Mouse (Mus musculus) large intestine, adult 2 months (tissue): ENCODE results near the gene Aig1. TPM values are rescaled to one million over a fixed set of nuclear protein-coding genes. Genes with fewer than 3 reads are reported as not detected.

Experiments
- DNase-seq: peaks from one replicate; pipeline ENCODE4 v3.0.0-alpha.2; 2012; ENCODE audit warnings: low read depth, low spot score
- WGBS: fragments of 180-500 bp; shearing (Covaris S2); methylation state at CpG from one replicate; pipeline ENCODE4 v1.1.7; 2018; 5-methylcytosine and 5-hydroxymethylcytosine counted together
- polyA plus RNA-seq: library from polyadenylated mRNA; depleted of rRNA; stranded (reverse); fragments of >200 nt; gene quantifications from 2 replicates; pipeline ENCODE4 v1.2.3, GENCODE M21; 2012

Aig1 gene
- polyA plus RNA-seq, 1 experiment, result 69.8 TPM

- no peak for DNase-seq
- 92% methylated on average over 1 of the region's 1 CpGs for WGBS
Measured at GRCm38 (mm10) chr10:13789604-13790003, 79.2 kb downstream of the Aig1 start.

GRCm38 (mm10) chr10:13788057-13788456 lies 80.7 kb downstream of the Aig1 start:
- 74% methylated on average over 9 of the region's 9 CpGs for WGBS

GRCm38 (mm10) chr10:13782774-13783173 lies 86.0 kb downstream of the Aig1 start:
- 72% methylated on average over 5 of the region's 5 CpGs for WGBS
- no peak for DNase-seq

More at GRCm38 (mm10) chr10:13788057-13788456, 80.7 kb downstream of the Aig1 start:
- no peak for DNase-seq

- DNase-seq, result no peak
- 85% methylated on average over 10 of the region's 10 CpGs for WGBS
Measured at GRCm38 (mm10) chr10:13782235-13782757, 86.5 kb downstream of the Aig1 start.

GRCm38 (mm10) chr10:13776014-13776413 lies 92.8 kb downstream of the Aig1 start:
- no peak for DNase-seq
- WGBS, result 69% methylated on average over 3 of the region's 3 CpGs

- no peak for DNase-seq
- WGBS, result 97% methylated on average over 2 of the region's 2 CpGs
Measured at GRCm38 (mm10) chr10:13775411-13775810, 93.4 kb downstream of the Aig1 start.

GRCm38 (mm10) chr10:13774910-13775309 lies 93.9 kb downstream of the Aig1 start:
- no peak for DNase-seq
- 92% methylated on average over 3 of the region's 3 CpGs for WGBS

GRCm38 (mm10) chr10:13770720-13771119 lies 98.1 kb downstream of the Aig1 start:
- whole genome bisulfite sequencing, result 90% methylated on average over 1 of the region's 1 CpGs
- no peak for DNase-seq

GRCm38 (mm10) chr10:13769789-13770188 lies 99.0 kb downstream of the Aig1 start:
- WGBS, result 94% methylated on average over 2 of the region's 2 CpGs
- DNase-seq, result no peak

- DNase-seq, result no peak
Measured at GRCm38 (mm10) chr10:13768866-13769265, 99.9 kb downstream of the Aig1 start.

- DNase-seq, result no peak
- WGBS, result 94% methylated on average over 6 of the region's 6 CpGs
Measured at GRCm38 (mm10) chr10:13767076-13767475, 101.7 kb downstream of the Aig1 start.

- no peak for DNase-seq
- 61% methylated on average over 2 of the region's 2 CpGs for WGBS
Measured at GRCm38 (mm10) chr10:13763151-13763550, 105.6 kb downstream of the Aig1 start.

- WGBS, result 97% methylated on average over 1 of the region's 1 CpGs
Measured at GRCm38 (mm10) chr10:13754712-13755111, 114.1 kb downstream of the Aig1 start.

GRCm38 (mm10) chr10:13753777-13754176 lies 115.0 kb downstream of the Aig1 start:
- DNase-seq, result no peak
- 74% methylated on average over 5 of the region's 5 CpGs for WGBS

More at GRCm38 (mm10) chr10:13754712-13755111, 114.1 kb downstream of the Aig1 start:
- no peak for DNase-seq

- DNase-seq, result no peak
Measured at GRCm38 (mm10) chr10:13739494-13740140, 129.2 kb downstream of the Aig1 start.

GRCm38 (mm10) chr10:13730039-13730748 lies 138.6 kb downstream of the Aig1 start:
- no peak for DNase-seq
- 95% methylated on average over 4 of the region's 4 CpGs for WGBS

More at GRCm38 (mm10) chr10:13739494-13740140, 129.2 kb downstream of the Aig1 start:
- WGBS, result 88% methylated on average over 18 of the region's 18 CpGs

- no peak for DNase-seq
- 80% methylated on average over 6 of the region's 6 CpGs for WGBS
Measured at GRCm38 (mm10) chr10:13727676-13728075, 141.1 kb downstream of the Aig1 start.

- no peak for DNase-seq
- 93% methylated on average over 2 of the region's 2 CpGs for WGBS
Measured at GRCm38 (mm10) chr10:13726206-13726605, 142.6 kb downstream of the Aig1 start.

GRCm38 (mm10) chr10:13725276-13725675 lies 143.5 kb downstream of the Aig1 start:
- WGBS, result 93% methylated on average over 3 of the region's 3 CpGs
- DNase-seq, result no peak

GRCm38 (mm10) chr10:13716132-13716531 lies 152.6 kb downstream of the Aig1 start:
- 28% methylated on average over 2 of the region's 2 CpGs for WGBS
- DNase-seq, result no peak

- DNase-seq, result no peak
- 88% methylated on average over 6 of the region's 6 CpGs for WGBS
Measured at GRCm38 (mm10) chr10:13715584-13715983, 153.2 kb downstream of the Aig1 start.
